Mouse (Mus musculus) CH12.LX (cell line): ENCODE measurements at regions not wholly inside any gene's neighbourhood (a gene's known extent, or its start where the extent isn't known, plus 50 kb on each side); places are given as distances from the start of the nearest gene placed in this dataset.

Source experiments
- DNase-seq: peaks from one replicate; pipeline ENCODE4 v3.0.0-alpha.2; 2013; ENCODE audit errors: extremely low read depth
- H3K27ac ChIP-seq: 2 replicates; pipeline ENCODE4 v1.5.1; 2012; ENCODE audit warnings: low read depth, mild to moderate bottlenecking, control low read depth, moderate library complexity; ENCODE audit not compliant: insufficient read depth
- H3K27me3 ChIP-seq: replicated peaks from 2 replicates; pipeline ENCODE3; 2012; ENCODE audit warnings: inconsistent platforms
- H3K36me3 ChIP-seq, 2 experiments: replicated peaks in 1 of 2; 2 replicates each; pipeline versions ENCODE3 to v1.6.1; 2012; ENCODE audit warnings: inconsistent platforms in 1 of 2, low read length in 1 of 2, mild to moderate bottlenecking in 1 of 2, mixed read lengths in 1 of 2, moderate library complexity in 1 of 2; ENCODE audit not compliant: control insufficient read depth in 1 of 2, insufficient read depth in 1 of 2
- H3K4me1 ChIP-seq, 2 experiments: 2 replicates each; pipeline ENCODE4 v1.6.1; 2012; ENCODE audit warnings: inconsistent platforms in 1 of 2, moderate library complexity in 1 of 2; ENCODE audit not compliant: insufficient read depth in 2 of 2, control insufficient read depth in 1 of 2
- H3K4me2 ChIP-seq: 2 replicates; pipeline ENCODE4 v1.6.1; 2012; ENCODE audit warnings: low read depth, mild to moderate bottlenecking, control low read depth; ENCODE audit not compliant: poor library complexity, insufficient read depth, severe bottlenecking
- H3K4me3 ChIP-seq, 3 experiments: fragments of 150-350 bp in 1 of 3; sonication (generic) in 1 of 3; replicated peaks in 1 of 3; 2 replicates each; pipeline versions ENCODE3 to v1.5.1; 2011 to 2012; ENCODE audit warnings: low read depth in 2 of 3, low read length in 2 of 3, mild to moderate bottlenecking in 2 of 3, moderate library complexity in 2 of 3, control low read depth in 1 of 3, improper control_type of control experiment in 1 of 3, inconsistent platforms in 1 of 3, mixed read lengths in 1 of 3; ENCODE audit not compliant: poor library complexity in 1 of 3
- H3K79me2 ChIP-seq: replicated peaks from 2 replicates; pipeline ENCODE4 v1.6.1; 2012; ENCODE audit warnings: mild to moderate bottlenecking, moderate library complexity; ENCODE audit not compliant: control insufficient read depth, poor library complexity, insufficient read depth, severe bottlenecking; ENCODE audit errors: extremely low read depth
- H3K9ac ChIP-seq: 2 replicates; pipeline ENCODE4 v1.6.1; 2012; ENCODE audit warnings: low read depth, mild to moderate bottlenecking, control low read depth, moderate library complexity; ENCODE audit not compliant: insufficient read depth
- H3K9me3 ChIP-seq: replicated peaks from 2 replicates; pipeline ENCODE3; 2012; ENCODE audit warnings: low read length, inconsistent platforms, mixed read lengths
- BHLHE40 ChIP-seq: IDR thresholded peaks from 2 replicates; pipeline ENCODE4 v1.6.1; 2011; ENCODE audit warnings: mild to moderate bottlenecking, low read depth, low read length, improper control_type of control experiment
- CHD2 ChIP-seq: IDR thresholded peaks from 2 replicates; pipeline ENCODE4 v1.6.1; 2011; ENCODE audit warnings: low read length, improper control_type of control experiment
- CTCF ChIP-seq, 2 experiments: IDR thresholded peaks in 1 of 2; conservative IDR thresholded peaks in 1 of 2; 2 replicates each; pipeline ENCODE4 v1.5.1; 2011 to 2012; ENCODE audit warnings: low read depth in 2 of 2, low read length in 2 of 2, improper control_type of control experiment in 1 of 2, inconsistent platforms in 1 of 2, mild to moderate bottlenecking in 1 of 2, moderate library complexity in 1 of 2
- ELF1 ChIP-seq: IDR thresholded peaks from 2 replicates; pipeline ENCODE4 v1.6.1; 2014; ENCODE audit warnings: low read depth, mild to moderate bottlenecking, inconsistent platforms, low read length, improper control_type of control experiment
- EP300 ChIP-seq: IDR thresholded peaks from 2 replicates; pipeline ENCODE4 v1.6.1; 2011; ENCODE audit warnings: low read length, improper control_type of control experiment
- ETS1 ChIP-seq: conservative IDR thresholded peaks from 2 replicates; pipeline ENCODE4 v1.6.1; 2012; ENCODE audit warnings: low read depth, mild to moderate bottlenecking, inconsistent platforms, low read length, improper control_type of control experiment, moderate library complexity
- GABPA ChIP-seq: IDR thresholded peaks from 2 replicates; pipeline ENCODE4 v1.6.1; 2012; ENCODE audit warnings: low read depth, low read length, improper control_type of control experiment, inconsistent platforms; ENCODE audit not compliant: insufficient replicate concordance
- HCFC1 ChIP-seq: IDR thresholded peaks from 2 replicates; pipeline ENCODE4 v1.6.1; 2012; ENCODE audit warnings: low read depth, mild to moderate bottlenecking, inconsistent platforms, low read length, improper control_type of control experiment
- IRF4 ChIP-seq: IDR thresholded peaks from 2 replicates; pipeline ENCODE4 v1.6.1; 2014; ENCODE audit warnings: low read depth, mild to moderate bottlenecking, inconsistent platforms, low read length, improper control_type of control experiment
- KAT2A ChIP-seq: IDR thresholded peaks from 2 replicates; pipeline ENCODE4 v1.6.1; 2012; ENCODE audit warnings: low read length, improper control_type of control experiment, inconsistent platforms; ENCODE audit not compliant: insufficient replicate concordance
- MAFK ChIP-seq: IDR thresholded peaks from 2 replicates; pipeline ENCODE4 v1.6.1; 2011; ENCODE audit warnings: low read length, improper control_type of control experiment; ENCODE audit not compliant: insufficient replicate concordance
- MAX ChIP-seq: IDR thresholded peaks from 2 replicates; pipeline ENCODE4 v1.6.1; 2011; ENCODE audit warnings: low read length, improper control_type of control experiment
- MAZ ChIP-seq: IDR thresholded peaks from 2 replicates; pipeline ENCODE4 v1.6.1; 2012; ENCODE audit warnings: low read depth, mild to moderate bottlenecking, inconsistent platforms, low read length, improper control_type of control experiment, moderate library complexity
- MEF2A ChIP-seq: IDR thresholded peaks from 2 replicates; pipeline ENCODE4 v1.6.1; 2014; ENCODE audit warnings: low read depth, mild to moderate bottlenecking, inconsistent platforms, low read length, improper control_type of control experiment, borderline replicate concordance
- MXI1 ChIP-seq: IDR thresholded peaks from 2 replicates; pipeline ENCODE4 v1.6.1; 2011; ENCODE audit warnings: mild to moderate bottlenecking, low read depth, low read length, improper control_type of control experiment
- MYC ChIP-seq: IDR thresholded peaks from 2 replicates; pipeline ENCODE4 v1.6.1; 2011; ENCODE audit warnings: low read depth, mild to moderate bottlenecking, improper control_type of control experiment, low read length
- NRF1 ChIP-seq: IDR thresholded peaks from 2 replicates; pipeline ENCODE4 v1.6.1; 2014; ENCODE audit warnings: low read depth, mild to moderate bottlenecking, inconsistent platforms, low read length, improper control_type of control experiment, moderate library complexity
- PAX5 ChIP-seq: IDR thresholded peaks from 2 replicates; pipeline ENCODE4 v1.6.1; 2012; ENCODE audit warnings: low read length, inconsistent platforms, mixed read lengths
- POLR2AphosphoS2 ChIP-seq: IDR thresholded peaks from 2 replicates; pipeline ENCODE4 v1.6.1; 2011; ENCODE audit warnings: low read depth, low read length, improper control_type of control experiment
- RCOR1 ChIP-seq: conservative IDR thresholded peaks from 2 replicates; pipeline ENCODE4 v1.6.1; 2012; ENCODE audit warnings: low read depth, mild to moderate bottlenecking, inconsistent platforms, low read length, improper control_type of control experiment
- SIN3A ChIP-seq: IDR thresholded peaks from 2 replicates; pipeline ENCODE4 v1.6.1; 2012; ENCODE audit warnings: low read length, improper control_type of control experiment, inconsistent platforms
- SMC3 ChIP-seq: IDR thresholded peaks from 2 replicates; pipeline ENCODE4 v1.6.1; 2011; ENCODE audit warnings: low read depth, low read length, improper control_type of control experiment
- TBP ChIP-seq: conservative IDR thresholded peaks from 2 replicates; pipeline ENCODE4 v1.6.1; 2011; ENCODE audit warnings: low read depth, low read length, improper control_type of control experiment
- TCF12 ChIP-seq: IDR thresholded peaks from 2 replicates; pipeline ENCODE4 v1.6.1; 2014; ENCODE audit warnings: low read depth, mild to moderate bottlenecking, inconsistent platforms, low read length, improper control_type of control experiment
- UBTF ChIP-seq: IDR thresholded peaks from 2 replicates; pipeline ENCODE4 v1.6.1; 2012; ENCODE audit warnings: low read depth, mild to moderate bottlenecking, inconsistent platforms, low read length, improper control_type of control experiment, moderate library complexity
- USF1 ChIP-seq: IDR thresholded peaks from 2 replicates; pipeline ENCODE4 v1.6.1; 2014; ENCODE audit warnings: low read depth, mild to moderate bottlenecking, inconsistent platforms, low read length, improper control_type of control experiment
- USF2 ChIP-seq: conservative IDR thresholded peaks from 2 replicates; pipeline ENCODE4 v1.6.1; 2011; ENCODE audit warnings: low read depth, low read length, improper control_type of control experiment
- ZMIZ1 ChIP-seq: IDR thresholded peaks from 2 replicates; pipeline ENCODE4 v1.6.1; 2012; ENCODE audit warnings: low read depth, mild to moderate bottlenecking, inconsistent platforms, low read length, improper control_type of control experiment
- ZNF384 ChIP-seq: IDR thresholded peaks from 2 replicates; pipeline ENCODE4 v1.6.1; 2012; ENCODE audit warnings: low read depth, low read length, improper control_type of control experiment, inconsistent platforms
- dilution Hi-C: fragments of 300-500 bp; cut with MboI; formaldehyde crosslinking; loops from 2 replicates; pipeline ENCODE4 v1.14.3; 2020; ENCODE audit warnings: low sequenced_read_pairs; ENCODE audit not compliant: extremely low pct_unique_long_range_greater_than_20kb, extremely low pct_ligation_motif_present
- in situ Hi-C: fragments of 300-500 bp; cut with MboI; formaldehyde crosslinking; loops from 3 replicates; pipeline ENCODE4 v1.14.3; 2019; ENCODE audit warnings: low sequenced_read_pairs, low pct_ligation_motif_present, low pct_unique_long_range_greater_than_20kb, mixed read lengths

DNA sequence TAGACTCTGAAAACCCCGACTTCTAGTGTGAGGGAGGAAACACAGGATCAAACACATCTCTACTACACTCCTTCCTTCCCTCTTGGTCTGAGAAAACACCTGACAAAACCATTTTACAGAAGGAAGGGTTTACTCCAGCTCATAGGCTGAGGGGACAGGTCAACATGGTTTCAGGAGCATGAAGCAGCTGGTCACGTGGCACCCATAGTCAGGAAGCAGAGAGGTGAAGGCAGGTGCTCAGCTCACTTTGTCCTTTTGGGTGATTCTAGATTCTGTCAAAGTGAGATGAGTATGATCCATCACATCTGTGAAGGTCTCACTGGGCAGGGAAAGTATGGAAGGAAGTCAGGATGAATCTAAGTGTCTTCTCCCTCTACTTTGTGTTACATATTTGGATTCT lies 585.5 kb upstream of the Nrp1 start:
- in situ Hi-C loops: no loop called here
- peaks cover 9 to 53% of the 10 kb centered on the region in 2 experiments for H3K4me1 ChIP-seq
- no peaks in the 10 kb centered on the region for H3K27me3 ChIP-seq
- no peaks in the 10 kb centered on the region for H3K79me2 ChIP-seq
- peak; percentile 36 for DNase-seq
- dilution Hi-C loops: no loop called here
- H3K9me3 ChIP-seq: no peaks in the 10 kb centered on the region
- H3K27ac ChIP-seq: peak overlapping the region; percentile 85
- H3K4me2 ChIP-seq: peak overlapping the region; percentile 33; the same call in 1 of the 2 replicates
- TF ChIP-seq CHD2 (no peak; the same call in 1 of the 2 replicates), EP300 (no peak), UBTF (no peak), SIN3A (no peak), USF2 (peak; percentile 82), KAT2A (no peak), ELF1 (0 out of 2 replicates have a peak, but pooled peaks have one; percentile 15), MYC (no peak), BHLHE40 (peak; percentile 74), IRF4 (no peak), MAZ (no peak), POLR2AphosphoS2 (no peak), MXI1 (no peak), PAX5 (no peak), MEF2A (no peak), MAX (peak; percentile 77), USF1 (peak; percentile 75), HCFC1 (no peak), ZMIZ1 (no peak), NRF1 (no peak), GABPA (no peak)
- no peak overlapping the region for H3K4me3 ChIP-seq
- no peaks in the 10 kb centered on the region for H3K36me3 ChIP-seq
- no peak overlapping the region for H3K9ac ChIP-seq

DNA sequence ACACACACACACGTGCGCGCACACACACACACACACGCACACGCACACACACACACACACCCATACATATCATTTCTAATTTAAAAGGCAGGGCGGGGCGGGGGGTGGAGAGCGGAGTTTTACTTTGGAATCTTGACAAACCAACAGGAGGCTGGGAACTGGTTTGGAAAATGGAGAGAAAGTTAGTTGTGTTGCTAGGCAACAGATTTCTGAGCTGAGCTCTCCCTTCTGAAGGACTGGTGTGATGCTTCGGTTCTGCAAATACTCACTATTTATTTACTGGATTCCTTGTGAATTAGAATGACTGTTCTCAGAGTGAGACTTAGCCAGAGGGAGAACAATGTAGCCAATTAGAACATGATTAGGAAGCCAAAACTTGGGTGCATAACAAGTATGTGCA lies 583.8 kb upstream of the Nrp1 start:
- Histone ChIP-seq H3K9me3 (no peaks in the 10 kb centered on the region), H3K9ac (no peak overlapping the region), H3K4me2 (no peak overlapping the region), H3K4me3 (no peak overlapping the region), H3K36me3 (no peaks in the 10 kb centered on the region), H3K79me2 (no peaks in the 10 kb centered on the region), H3K27me3 (no peaks in the 10 kb centered on the region), H3K4me1 (peaks cover 9 to 62% of the 10 kb centered on the region in 2 experiments), H3K27ac (no peak overlapping the region)
- DNase-seq: no peak
- in situ Hi-C loops (no loop called here), dilution Hi-C loops (no loop called here)
- TF ChIP-seq ELF1: no peak
- TF ChIP-seq ETS1: no peak
- TF ChIP-seq ZMIZ1: no peak
- TF ChIP-seq MAX: no peak
- TF ChIP-seq MYC: no peak
- TF ChIP-seq CTCF (conservative IDR thresholded peaks at IDR 0.05 in 1 of 2, IDR thresholded peaks at IDR 0.05 in 1 of 2; ENCODE audit: low read depth in 2 of 2, low read length in 2 of 2): no peak
- TF ChIP-seq RCOR1: no peak
- no peak for TF ChIP-seq ZNF384
- no peak for TF ChIP-seq TBP
- TF ChIP-seq SMC3: no peak
- no peak for TF ChIP-seq USF1
- no peak for TF ChIP-seq GABPA
- no peak for TF ChIP-seq CHD2
- TF ChIP-seq TCF12: no peak
- TF ChIP-seq MAFK: no peak
- no peak for TF ChIP-seq MXI1
